Mouse (Mus musculus): Measurements from ENCODE around the gene A1cf. TPM values are rescaled to one million over a fixed set of nuclear protein-coding genes. Genes with fewer than 3 reads are reported as not detected.

The A1cf gene
- total and polyA plus RNA-seq, 3 experiments: not detected

GRCm38 (mm10) chr19:31954267-31954666 lies 85.7 kb downstream of the A1cf start:
- no peak overlapping the region for H3K27ac ChIP-seq (ENCODE audit: insufficient read depth, low read depth)
- no peak for TF ChIP-seq ELF1 (IDR thresholded peaks at IDR 0.05; ENCODE audit: low read depth, low read length)
- no peak for TF ChIP-seq MAFK (IDR thresholded peaks at IDR 0.05; ENCODE audit: insufficient replicate concordance, low read length)
- no peak for TF ChIP-seq JUND (conservative IDR thresholded peaks at IDR 0.05; ENCODE audit: low read depth, low read length)
- no peak for TF ChIP-seq TBP (conservative IDR thresholded peaks at IDR 0.05; ENCODE audit: low read depth, low read length)
- TF ChIP-seq ZKSCAN1 (IDR thresholded peaks at IDR 0.05; ENCODE audit: borderline replicate concordance, low read depth, low read length): no peak
- TF ChIP-seq MAX (IDR thresholded peaks at IDR 0.05; ENCODE audit: low read length): no peak
- TF ChIP-seq PAX5 (IDR thresholded peaks at IDR 0.05; ENCODE audit: low read length): no peak
- TF ChIP-seq ZMIZ1 (IDR thresholded peaks at IDR 0.05; ENCODE audit: low read depth, low read length): no peak
- no peak for TF ChIP-seq IRF4 (IDR thresholded peaks at IDR 0.05; ENCODE audit: low read depth, low read length)
- H3K4me1 ChIP-seq (ENCODE audit: control insufficient read depth in 1 of 2, insufficient read depth in 2 of 2): peaks cover 0 to 8% of the 10 kb centered on the region in 2 experiments; a peak in 1 of 4 replicates
- H3K9me3 ChIP-seq (replicated peaks; ENCODE audit: low read length): no peaks in the 10 kb centered on the region
- no peaks in the 10 kb centered on the region for H3K27me3 ChIP-seq (replicated peaks)
- H3K4me2 ChIP-seq (ENCODE audit: insufficient read depth, low read depth, poor library complexity, severe bottlenecking): no peak overlapping the region
- DNase-seq (ENCODE audit: extremely low read depth): no peak
- H3K9ac ChIP-seq (ENCODE audit: insufficient read depth, low read depth): no peak overlapping the region
- H3K79me2 ChIP-seq (replicated peaks; ENCODE audit: control insufficient read depth, extremely low read depth, insufficient read depth, poor library complexity, severe bottlenecking): no peaks in the 10 kb centered on the region
- H3K4me3 ChIP-seq (replicated peaks in 1 of 3; ENCODE audit: low read depth in 2 of 3, low read length in 2 of 3, poor library complexity in 1 of 3): no peak overlapping the region
- no peaks in the 10 kb centered on the region for H3K36me3 ChIP-seq (replicated peaks in 1 of 2; ENCODE audit: control insufficient read depth in 1 of 2, insufficient read depth in 1 of 2, low read length in 1 of 2)
- dilution Hi-C loops (cut with MboI; ENCODE audit: extremely low pct_ligation_motif_present, extremely low pct_unique_long_range_greater_than_20kb, low sequenced_read_pairs): no loop called here
- in situ Hi-C loops (cut with MboI; ENCODE audit: low pct_ligation_motif_present, low pct_unique_long_range_greater_than_20kb, low sequenced_read_pairs): no loop called here

GRCm38 (mm10) chr19:31954696-31955095 lies 86.1 kb downstream of the A1cf start:
- no peak for DNase-seq (ENCODE audit: extremely low read depth)
- H3K9ac ChIP-seq (ENCODE audit: insufficient read depth, low read depth): no peak overlapping the region
- H3K27me3 ChIP-seq (replicated peaks): no peaks in the 10 kb centered on the region
- peaks cover 0 to 8% of the 10 kb centered on the region in 2 experiments; a peak in 1 of 4 replicates for H3K4me1 ChIP-seq (ENCODE audit: control insufficient read depth in 1 of 2, insufficient read depth in 2 of 2)
- in situ Hi-C loops (cut with MboI; ENCODE audit: low pct_ligation_motif_present, low pct_unique_long_range_greater_than_20kb, low sequenced_read_pairs) (no loop called here), dilution Hi-C loops (cut with MboI; ENCODE audit: extremely low pct_ligation_motif_present, extremely low pct_unique_long_range_greater_than_20kb, low sequenced_read_pairs) (no loop called here)
- H3K79me2 ChIP-seq (replicated peaks; ENCODE audit: control insufficient read depth, extremely low read depth, insufficient read depth, poor library complexity, severe bottlenecking): no peaks in the 10 kb centered on the region
- no peak for TF ChIP-seq ELF1 (IDR thresholded peaks at IDR 0.05; ENCODE audit: low read depth, low read length)
- TF ChIP-seq MYC (IDR thresholded peaks at IDR 0.05; ENCODE audit: low read depth, low read length): no peak
- no peak for TF ChIP-seq USF2 (conservative IDR thresholded peaks at IDR 0.05; ENCODE audit: low read depth, low read length)
- TF ChIP-seq PAX5 (IDR thresholded peaks at IDR 0.05; ENCODE audit: low read length): no peak
- no peak for TF ChIP-seq EP300 (IDR thresholded peaks at IDR 0.05; ENCODE audit: low read length)
- TF ChIP-seq SMC3 (IDR thresholded peaks at IDR 0.05; ENCODE audit: low read depth, low read length): no peak
- TF ChIP-seq ZC3H11A (IDR thresholded peaks at IDR 0.05; ENCODE audit: low read depth, low read length): no peak
- TF ChIP-seq HCFC1 (IDR thresholded peaks at IDR 0.05; ENCODE audit: low read depth, low read length): no peak
- TF ChIP-seq USF1 (IDR thresholded peaks at IDR 0.05; ENCODE audit: low read depth, low read length): no peak
- TF ChIP-seq MXI1 (IDR thresholded peaks at IDR 0.05; ENCODE audit: low read depth, low read length): no peak
- no peak for TF ChIP-seq GABPA (IDR thresholded peaks at IDR 0.05; ENCODE audit: insufficient replicate concordance, low read depth, low read length)
- no peak for TF ChIP-seq ZMIZ1 (IDR thresholded peaks at IDR 0.05; ENCODE audit: low read depth, low read length)
- TF ChIP-seq POLR2A (IDR thresholded peaks at IDR 0.05; ENCODE audit: low read depth, low read length): no peak
- no peak for TF ChIP-seq E2F4 (IDR thresholded peaks at IDR 0.05; ENCODE audit: insufficient replicate concordance, low read depth, low read length)
- TF ChIP-seq ZNF384 (IDR thresholded peaks at IDR 0.05; ENCODE audit: low read depth, low read length): no peak
- no peak for TF ChIP-seq JUND (conservative IDR thresholded peaks at IDR 0.05; ENCODE audit: low read depth, low read length)
- TF ChIP-seq KAT2A (IDR thresholded peaks at IDR 0.05; ENCODE audit: insufficient replicate concordance, low read length): no peak
- no peak for TF ChIP-seq TCF12 (IDR thresholded peaks at IDR 0.05; ENCODE audit: low read depth, low read length)
- H3K4me2 ChIP-seq (ENCODE audit: insufficient read depth, low read depth, poor library complexity, severe bottlenecking): no peak overlapping the region
- H3K36me3 ChIP-seq (replicated peaks in 1 of 2; ENCODE audit: control insufficient read depth in 1 of 2, insufficient read depth in 1 of 2, low read length in 1 of 2): no peaks in the 10 kb centered on the region
- H3K4me3 ChIP-seq (replicated peaks in 1 of 3; ENCODE audit: low read depth in 2 of 3, low read length in 2 of 3, poor library complexity in 1 of 3): no peak overlapping the region
- no peak overlapping the region for H3K27ac ChIP-seq (ENCODE audit: insufficient read depth, low read depth)
- no peaks in the 10 kb centered on the region for H3K9me3 ChIP-seq (replicated peaks; ENCODE audit: low read length)

Data from CH12.LX (cell line).